Mouse (Mus musculus) lung, postnatal 0 days (tissue): ENCODE results near the gene Rtkn2.

Source experiments
- CTCF ChIP-seq: IDR thresholded peaks from 2 replicates; pipeline ENCODE4 v1.5.1; 2016; ENCODE audit warnings: antibody characterized with exemption, mild to moderate bottlenecking
- EP300 ChIP-seq: IDR thresholded peaks from 2 replicates; pipeline ENCODE4 v1.6.1; 2016; ENCODE audit warnings: antibody characterized with exemption, mild to moderate bottlenecking, control low read depth

GRCm38 (mm10) chr10:67996171-67996570 lies 16.8 kb downstream of the Rtkn2 start:
- TF ChIP-seq CTCF (peak; percentile 85), EP300 (no peak)
